Mouse (Mus musculus) CH12.LX (cell line): ENCODE results near the gene Mapkapk5.

ENCODE experiments used
- BHLHE40 ChIP-seq: IDR thresholded peaks from 2 replicates; pipeline ENCODE4 v1.6.1; 2011; ENCODE audit warnings: mild to moderate bottlenecking, low read depth, low read length, improper control_type of control experiment
- CTCF ChIP-seq, 2 experiments: IDR thresholded peaks in 1 of 2; conservative IDR thresholded peaks in 1 of 2; 2 replicates each; pipeline ENCODE4 v1.5.1; 2011 to 2012; ENCODE audit warnings: low read depth in 2 of 2, low read length in 2 of 2, improper control_type of control experiment in 1 of 2, inconsistent platforms in 1 of 2, mild to moderate bottlenecking in 1 of 2, moderate library complexity in 1 of 2
- NRF1 ChIP-seq: IDR thresholded peaks from 2 replicates; pipeline ENCODE4 v1.6.1; 2014; ENCODE audit warnings: low read depth, mild to moderate bottlenecking, inconsistent platforms, low read length, improper control_type of control experiment, moderate library complexity
- POLR2A ChIP-seq: IDR thresholded peaks from 2 replicates; pipeline ENCODE4 v1.6.1; 2011; ENCODE audit warnings: low read depth, mild to moderate bottlenecking, improper control_type of control experiment, low read length
- SMC3 ChIP-seq: IDR thresholded peaks from 2 replicates; pipeline ENCODE4 v1.6.1; 2011; ENCODE audit warnings: low read depth, low read length, improper control_type of control experiment
- TCF12 ChIP-seq: IDR thresholded peaks from 2 replicates; pipeline ENCODE4 v1.6.1; 2014; ENCODE audit warnings: low read depth, mild to moderate bottlenecking, inconsistent platforms, low read length, improper control_type of control experiment
- USF2 ChIP-seq: conservative IDR thresholded peaks from 2 replicates; pipeline ENCODE4 v1.6.1; 2011; ENCODE audit warnings: low read depth, low read length, improper control_type of control experiment

GRCm38 (mm10) chr5:121585005-121585404, 39.3 kb upstream of the Mapkapk5 start:
- TF ChIP-seq POLR2A (no peak), TCF12 (no peak), SMC3 (no peak), NRF1 (no peak), CTCF (conservative IDR thresholded peaks at IDR 0.05 in 1 of 2, IDR thresholded peaks at IDR 0.05 in 1 of 2; ENCODE audit: low read depth in 2 of 2, low read length in 2 of 2) (no peak), USF2 (no peak), BHLHE40 (no peak)
